Mouse (Mus musculus): ENCODE results near the gene 1700006A11Rik.
A peak's percentile ranks its signal among the peaks of the same experiment; 100 is the strongest.
"Not testable (repeated sequence)": the region's sequence is repeated elsewhere in the genome, so short reads cannot be mapped to it uniquely, and the experiment has no call there.

The 1700006A11Rik gene

DNA sequence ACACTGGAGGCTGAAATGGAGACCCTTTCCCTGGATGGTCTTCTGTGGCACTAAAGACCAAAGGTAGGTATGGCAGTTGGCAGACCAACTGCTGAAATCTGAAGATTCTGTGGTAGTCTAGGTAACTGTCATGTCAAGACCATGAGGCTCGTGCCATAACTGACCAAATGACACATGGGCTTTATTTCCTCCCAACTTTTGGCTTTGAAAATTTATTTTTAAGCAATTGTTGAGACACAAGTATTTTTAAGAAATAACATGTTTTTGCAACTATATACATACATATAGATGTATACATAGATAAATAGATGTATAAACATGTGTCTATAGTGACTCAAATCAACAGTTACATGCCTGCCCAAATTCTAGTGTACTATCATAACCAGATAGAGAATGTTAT lies at the start of gene 1700006A11Rik:
Gene 1700006A11Rik (minus strand): TSS at position 101 of the 400 bp plus-strand sequence.
- DNase-seq = no peak

DNA sequence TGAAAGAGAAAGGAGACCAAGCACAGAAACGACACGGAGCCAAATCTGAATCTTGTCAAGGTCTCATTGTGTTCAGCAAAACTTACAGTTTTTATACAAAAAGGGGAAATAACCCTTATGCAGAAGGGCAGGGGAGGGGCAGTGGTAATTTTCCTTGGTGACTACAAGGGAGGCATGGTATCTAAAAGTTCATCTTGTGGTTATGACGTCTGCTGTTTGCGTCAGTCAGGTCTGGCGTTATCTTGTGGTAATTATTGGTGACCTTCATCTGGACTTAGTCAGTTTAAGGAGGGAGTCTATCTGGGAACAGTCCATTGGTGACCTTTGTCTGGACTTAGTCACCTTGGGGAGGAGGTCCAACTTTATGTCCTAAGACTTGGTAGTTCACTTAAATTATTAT lies 48.5 kb upstream of the 1700006A11Rik start:
- not testable (repeated sequence) for DNase-seq

DNA sequence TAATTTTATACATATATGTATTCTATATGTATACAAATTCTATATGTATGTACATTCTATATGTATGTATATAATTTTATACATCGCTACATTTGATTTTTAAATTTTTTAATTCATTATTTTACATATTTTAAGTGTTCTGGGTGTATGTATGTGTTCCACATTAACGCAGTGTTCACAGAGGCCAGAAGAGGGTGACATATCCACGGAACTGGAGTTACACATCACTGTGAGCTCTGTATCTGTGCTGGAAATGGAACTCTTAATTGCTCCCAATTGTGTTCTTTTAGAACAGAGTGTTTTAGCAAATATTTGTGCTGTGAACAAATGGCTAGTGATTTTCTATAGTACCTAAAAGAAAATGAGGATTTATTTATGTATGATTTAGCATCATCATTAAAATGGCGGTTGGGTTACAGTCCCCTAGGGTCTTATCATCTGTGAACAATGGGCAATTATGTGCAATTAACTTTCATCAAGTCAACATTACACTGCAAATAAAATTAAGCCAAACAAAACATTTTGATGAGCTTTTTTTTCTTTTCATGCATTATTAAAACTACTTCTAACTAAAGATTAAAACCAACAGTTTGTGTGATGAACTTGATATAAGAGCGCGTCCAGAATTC lies 40.4 kb upstream of the 1700006A11Rik start:
- DNase-seq = no peak

DNA sequence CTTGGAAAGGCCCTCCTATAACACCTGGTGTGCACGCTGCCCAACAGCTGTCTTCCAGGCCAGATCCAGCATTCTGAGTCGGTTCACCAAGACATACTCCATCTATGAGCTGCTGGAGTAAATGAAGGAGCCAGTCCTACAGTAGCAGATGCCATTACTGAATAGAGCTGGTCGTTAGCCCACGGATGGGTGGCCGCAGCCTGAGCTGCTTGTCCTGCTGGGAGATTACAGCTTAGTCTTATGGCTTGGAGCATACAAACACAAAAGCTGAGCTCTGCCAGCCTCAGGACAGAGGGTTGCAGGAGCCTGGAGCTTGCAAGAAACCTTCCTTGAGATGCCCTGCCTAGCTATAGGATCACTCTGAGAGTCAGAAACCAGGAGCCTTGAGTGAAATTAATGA lies 33.6 kb downstream of the 1700006A11Rik start:
- no peak for DNase-seq

- DNase-seq = no peak
These were observed 35.7 kb downstream of the 1700006A11Rik start for GRCm38 (mm10) chr3:124390101-124390500.

GRCm38 (mm10) chr3:124389650-124390049 lies 36.2 kb downstream of the 1700006A11Rik start:
- DNase-seq = no peak

GRCm38 (mm10) chr3:124385377-124385776 lies 40.5 kb downstream of the 1700006A11Rik start:
- DNase-seq = not testable (repeated sequence)

GRCm38 (mm10) chr3:124372031-124372430 lies 53.8 kb downstream of the 1700006A11Rik start:
- DNase-seq = no peak

- peak; percentile 25 for DNase-seq
These were observed 68.3 kb downstream of the 1700006A11Rik start for GRCm38 (mm10) chr3:124357533-124357932.
